Mouse (Mus musculus): ENCODE measurements around the gene Gm28230. TPM values are rescaled to one million over a fixed set of nuclear protein-coding genes. Genes with fewer than 3 reads are reported as not detected.

The Gm28230 gene
- polyA plus RNA-seq, 1 experiment from 2014 or later: 1.5 TPM

GRCm38 (mm10) chr2:74721882-74722281 is 4.6 kb upstream of the Gm28230 start:
- WGBS: 10% methylated on average over 6 of the region's 6 CpGs
- 0 out of 2 replicates have a peak overlapping the region, but pooled peaks have one; percentile 9 for H3K4me3 ChIP-seq

GRCm38 (mm10) chr2:74722949-74723348 is 3.6 kb upstream of the Gm28230 start:
- Histone ChIP-seq H3K4me2 (peak overlapping the region; percentile 83), H3K4me1 (replicated peaks) (peaks cover 50% of the 10 kb centered on the region), H3K9me3 (no peaks in the 10 kb centered on the region), H3K9ac (peak overlapping the region; percentile 51; the same call in 1 of the 2 replicates), H3K36me3 (no peaks in the 10 kb centered on the region), H3K4me3 (peak overlapping the region; percentile 57), H3K27ac (peak overlapping the region; percentile 97), H3K27me3 (peaks cover 98% of the 10 kb centered on the region)
- ATAC-seq (ENCODE audit: low FRiP score): no peak
- 5% methylated on average over 8 of the region's 8 CpGs for WGBS

More at GRCm38 (mm10) chr2:74721882-74722281, 4.6 kb upstream of the Gm28230 start:
- Histone ChIP-seq H3K36me3 (no peaks in the 10 kb centered on the region), H3K9ac (no peak overlapping the region; the same call in 1 of the 2 replicates), H3K9me3 (no peaks in the 10 kb centered on the region), H3K4me1 (replicated peaks) (peaks cover 43% of the 10 kb centered on the region), H3K27ac (no peak overlapping the region), H3K27me3 (peaks cover 98% of the 10 kb centered on the region), H3K4me2 (peak overlapping the region; percentile 83)
- no peak for ATAC-seq (ENCODE audit: low FRiP score)

- peak overlapping the region; percentile 57 for H3K4me3 ChIP-seq
- no peaks in the 10 kb centered on the region for H3K36me3 ChIP-seq
- peaks cover 99% of the 10 kb centered on the region for H3K27me3 ChIP-seq
- peak overlapping the region; percentile 87 for H3K9ac ChIP-seq
- H3K4me2 ChIP-seq: peak overlapping the region; percentile 83
- H3K27ac ChIP-seq: peak overlapping the region; percentile 97
- no peaks in the 10 kb centered on the region for H3K9me3 ChIP-seq
- H3K4me1 ChIP-seq (replicated peaks): peaks cover 55% of the 10 kb centered on the region
- no peak for ATAC-seq (ENCODE audit: low FRiP score)
- WGBS: 10% methylated on average over 7 of the region's 7 CpGs
Observed at GRCm38 (mm10) chr2:74724244-74725015, 2.1 kb upstream of the Gm28230 start.

- WGBS: 2% methylated on average over 17 of the region's 17 CpGs
- H3K4me2 ChIP-seq: peak overlapping the region; percentile 83
- peak overlapping the region; percentile 87 for H3K9ac ChIP-seq
- no peaks in the 10 kb centered on the region for H3K9me3 ChIP-seq
- H3K27ac ChIP-seq: peak overlapping the region; percentile 97
- H3K4me1 ChIP-seq (replicated peaks): peaks cover 55% of the 10 kb centered on the region
- H3K36me3 ChIP-seq: no peaks in the 10 kb centered on the region
- peaks cover 96% of the 10 kb centered on the region for H3K27me3 ChIP-seq
- no peak for ATAC-seq (ENCODE audit: low FRiP score)
- H3K4me3 ChIP-seq: peak overlapping the region; percentile 57
Observed at GRCm38 (mm10) chr2:74725171-74725570, 1.4 kb upstream of the Gm28230 start.

- Histone ChIP-seq H3K9me3 (no peaks in the 10 kb centered on the region), H3K9ac (peak overlapping the region; percentile 87), H3K4me2 (peak overlapping the region; percentile 83), H3K36me3 (no peaks in the 10 kb centered on the region), H3K27ac (peak overlapping the region; percentile 97), H3K27me3 (peaks cover 95% of the 10 kb centered on the region), H3K4me3 (peak overlapping the region; percentile 57), H3K4me1 (replicated peaks) (peaks cover 60% of the 10 kb centered on the region)
- WGBS: under 1% methylated on average over 43 of the region's 43 CpGs
- peak; percentile 34 for ATAC-seq (ENCODE audit: low FRiP score)
Observed at GRCm38 (mm10) chr2:74726973-74727639, 578 bp downstream of the Gm28230 start.

- peaks cover 57% of the 10 kb centered on the region for H3K4me1 ChIP-seq (replicated peaks)
Observed at GRCm38 (mm10) chr2:74727640-74728302, 1.2 kb downstream of the Gm28230 start.

GRCm38 (mm10) chr2:74728303-74728680 is 1.8 kb downstream of the Gm28230 start:
- no peaks in the 10 kb centered on the region for H3K36me3 ChIP-seq
- H3K9ac ChIP-seq: peak overlapping the region; percentile 87

More at GRCm38 (mm10) chr2:74727640-74728302, 1.2 kb downstream of the Gm28230 start:
- Histone ChIP-seq H3K4me3 (peak overlapping the region; percentile 57), H3K36me3 (no peaks in the 10 kb centered on the region), H3K9ac (peak overlapping the region; percentile 87), H3K4me2 (peak overlapping the region; percentile 83), H3K27me3 (peaks cover 95% of the 10 kb centered on the region), H3K27ac (peak overlapping the region; percentile 97), H3K9me3 (no peaks in the 10 kb centered on the region)
- 2% methylated on average over 25 of the region's 25 CpGs for WGBS
- ATAC-seq (ENCODE audit: low FRiP score): peak; percentile 41; the same call in 1 of the 2 replicates

GRCm38 (mm10) chr2:74730331-74730730 is 3.8 kb downstream of the Gm28230 start:
- Histone ChIP-seq H3K36me3 (no peaks in the 10 kb centered on the region), H3K4me1 (replicated peaks) (peaks cover 45% of the 10 kb centered on the region), H3K9ac (peak overlapping the region; percentile 96), H3K9me3 (no peaks in the 10 kb centered on the region), H3K27ac (peak overlapping the region; percentile 99), H3K4me3 (peak overlapping the region; percentile 51), H3K27me3 (peaks cover 82% of the 10 kb centered on the region), H3K4me2 (peak overlapping the region; percentile 83)
- 4% methylated on average over 8 of the region's 8 CpGs for whole genome bisulfite sequencing
- no peak for ATAC-seq (ENCODE audit: low FRiP score)

More at GRCm38 (mm10) chr2:74728303-74728680, 1.8 kb downstream of the Gm28230 start:
- Histone ChIP-seq H3K4me1 (replicated peaks) (peaks cover 52% of the 10 kb centered on the region), H3K4me3 (peak overlapping the region; percentile 57), H3K4me2 (peak overlapping the region; percentile 83), H3K27ac (peak overlapping the region; percentile 97), H3K9me3 (no peaks in the 10 kb centered on the region), H3K27me3 (peaks cover 91% of the 10 kb centered on the region)
- no peak for ATAC-seq (ENCODE audit: low FRiP score)
- WGBS: 5% methylated on average over 13 of the region's 13 CpGs

- H3K27ac ChIP-seq: peak overlapping the region; percentile 99
- H3K4me1 ChIP-seq (replicated peaks): peaks cover 44% of the 10 kb centered on the region
- no peaks in the 10 kb centered on the region for H3K9me3 ChIP-seq
- peak overlapping the region; percentile 51 for H3K4me3 ChIP-seq
- peak overlapping the region; percentile 96 for H3K9ac ChIP-seq
- H3K27me3 ChIP-seq: peaks cover 82% of the 10 kb centered on the region
- peak overlapping the region; percentile 83 for H3K4me2 ChIP-seq
- no peak for ATAC-seq (ENCODE audit: low FRiP score)
- H3K36me3 ChIP-seq: no peaks in the 10 kb centered on the region
Observed at GRCm38 (mm10) chr2:74731055-74731454, 4.5 kb downstream of the Gm28230 start.

GRCm38 (mm10) chr2:74731799-74732512 is 5.4 kb downstream of the Gm28230 start:
- Histone ChIP-seq H3K4me1 (replicated peaks) (peaks cover 37% of the 10 kb centered on the region), H3K4me2 (peak overlapping the region; percentile 83), H3K9me3 (no peaks in the 10 kb centered on the region), H3K9ac (peak overlapping the region; percentile 96), H3K36me3 (no peaks in the 10 kb centered on the region), H3K27ac (peak overlapping the region; percentile 99), H3K27me3 (peaks cover 78% of the 10 kb centered on the region), H3K4me3 (peak overlapping the region; percentile 51)
- no peak for ATAC-seq (ENCODE audit: low FRiP score)
- 2% methylated on average over 9 of the region's 9 CpGs for whole genome bisulfite sequencing

GRCm38 (mm10) chr2:74732513-74733316 is 6.2 kb downstream of the Gm28230 start:
- Histone ChIP-seq H3K4me1 (replicated peaks) (peaks cover 30% of the 10 kb centered on the region), H3K36me3 (no peaks in the 10 kb centered on the region), H3K4me2 (peak overlapping the region; percentile 83), H3K27me3 (peaks cover 77% of the 10 kb centered on the region), H3K27ac (peak overlapping the region; percentile 99), H3K9ac (peak overlapping the region; percentile 96), H3K9me3 (no peaks in the 10 kb centered on the region), H3K4me3 (peak overlapping the region; percentile 51)
- under 1% methylated on average over 52 of the region's 52 CpGs for WGBS
- no peak for ATAC-seq (ENCODE audit: low FRiP score)

Data from hindbrain, embryonic 13.5 days (tissue).